Mouse (Mus musculus) cerebellum, postnatal 36 days (tissue): ENCODE measurements at regions not wholly inside any gene's neighbourhood (a gene's known extent, or its start where the extent isn't known, plus 50 kb on each side); places are given as distances from the start of the nearest gene placed in this dataset.
"Not testable (repeated sequence)": the region's sequence is repeated elsewhere in the genome, so short reads cannot be mapped to it uniquely, and the experiment has no call there.

Experiments used
- DNase-seq, 2 experiments: peaks; one replicate each; pipeline ENCODE4 v3.0.0; 2021 to 2022; ENCODE audit warnings: mixed read lengths in 2 of 2

GRCm38 (mm10) chr3:31708367-31708766 is 193.9 kb upstream of the Kcnmb2 start:
- DNase-seq: not testable (repeated sequence)

GRCm38 (mm10) chr3:31741289-31741688 is 161.0 kb upstream of the Kcnmb2 start:
- DNase-seq: no peak

GRCm38 (mm10) chr3:31755881-31756280 is 146.4 kb upstream of the Kcnmb2 start:
- no peak for DNase-seq

GRCm38 (mm10) chr3:31769193-31769592 is 133.1 kb upstream of the Kcnmb2 start:
- no peak for DNase-seq

GRCm38 (mm10) chr3:31790342-31790970 is 111.9 kb upstream of the Kcnmb2 start:
- DNase-seq: peak; percentile 14 to 55

GRCm38 (mm10) chr3:31793466-31794040 is 108.8 kb upstream of the Kcnmb2 start:
- no peak for DNase-seq

GRCm38 (mm10) chr3:31796621-31797020 is 105.7 kb upstream of the Kcnmb2 start:
- DNase-seq: no peak

- DNase-seq: no peak
Observed at GRCm38 (mm10) chr3:31799192-31799591, 103.1 kb upstream of the Kcnmb2 start.

GRCm38 (mm10) chr3:31804038-31804437 is 98.3 kb upstream of the Kcnmb2 start:
- no peak for DNase-seq

- no peak for DNase-seq
Observed at GRCm38 (mm10) chr3:31807741-31808140, 94.6 kb upstream of the Kcnmb2 start.

- DNase-seq: peak; percentile 3 to 16
Observed at GRCm38 (mm10) chr3:31809131-31809530, 93.2 kb upstream of the Kcnmb2 start.

- no peak for DNase-seq
Observed at GRCm38 (mm10) chr3:31811232-31811631, 91.1 kb upstream of the Kcnmb2 start.

- DNase-seq: no peak
Observed at GRCm38 (mm10) chr3:31831913-31832312, 70.4 kb upstream of the Kcnmb2 start.

GRCm38 (mm10) chr3:31841253-31841652 is 61.1 kb upstream of the Kcnmb2 start:
- peak; percentile 8 to 20 for DNase-seq

- no peak for DNase-seq
Observed at GRCm38 (mm10) chr3:31847087-31847486, 55.2 kb upstream of the Kcnmb2 start.
